Mouse (Mus musculus) heart, postnatal 25 days (tissue): ENCODE measurements around the gene Pou2f3. TPM values are rescaled to one million over a fixed set of nuclear protein-coding genes. Genes with fewer than 3 reads are reported as not detected.
A peak's percentile ranks its signal among the peaks of the same experiment; 100 is the strongest.
"Not testable (repeated sequence)": the region's sequence is repeated elsewhere in the genome, so short reads cannot be mapped to it uniquely, and the experiment has no call there.

Experiments used
- DNase-seq: peaks from one replicate; pipeline ENCODE4 v3.0.0; 2022; ENCODE audit warnings: low spot score
- intact Hi-C: fragments of 180-260 bp; cut with DNase I; formaldehyde crosslinking; loops from one replicate; pipeline ENCODE4 v1.15.1; 2025
- total RNA-seq, 2 experiments: library from RNA; stranded (reverse); gene quantifications; 2 replicates each; pipeline ENCODE4 v1.2.3; 2021

Pou2f3 gene
- total RNA-seq, 2 experiments from 2014 or later, result 0.11 TPM; not detected in 1

GRCm38 (mm10) chr9:43188309-43189020 lies 21.7 kb downstream of the Pou2f3 start:
- no peak for DNase-seq
- intact Hi-C loops, result no loop called here

DNA sequence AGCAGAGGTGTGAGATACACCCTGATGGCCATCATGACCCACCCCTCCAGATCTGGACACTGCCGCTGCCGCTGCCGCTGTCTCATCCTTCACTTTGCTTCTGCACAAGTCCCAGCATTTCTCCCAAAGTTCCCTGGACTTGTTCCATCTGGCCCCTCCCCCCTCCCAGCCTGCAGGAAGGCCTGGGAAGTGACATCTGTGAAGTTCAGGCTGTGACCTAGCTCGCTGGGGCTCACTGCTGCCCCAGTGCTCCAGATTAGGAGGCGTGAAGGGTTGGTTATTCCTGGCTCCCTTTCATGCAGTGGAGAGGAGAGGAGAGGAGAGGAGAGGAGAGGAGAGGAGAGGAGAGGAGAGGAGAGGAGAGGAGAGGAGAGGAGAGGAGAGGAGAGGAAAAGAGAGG lies 30.6 kb downstream of the Pou2f3 start:
- DNase-seq, result no peak
- intact Hi-C loops, result loop anchor here (2.0 kb wide), 1 partner anchor 29 kb away; no protein-coding TSS in a partner anchor

- DNase-seq, result no peak
- intact Hi-C loops, result loop anchor here (2.0 kb wide), 1 partner anchor 27 kb away; no protein-coding TSS in a partner anchor
Observed at GRCm38 (mm10) chr9:43178172-43178571, 32.0 kb downstream of the Pou2f3 start.

GRCm38 (mm10) chr9:43167081-43167480 lies 43.1 kb downstream of the Pou2f3 start:
- intact Hi-C loops, result no loop called here
- no peak for DNase-seq

DNA sequence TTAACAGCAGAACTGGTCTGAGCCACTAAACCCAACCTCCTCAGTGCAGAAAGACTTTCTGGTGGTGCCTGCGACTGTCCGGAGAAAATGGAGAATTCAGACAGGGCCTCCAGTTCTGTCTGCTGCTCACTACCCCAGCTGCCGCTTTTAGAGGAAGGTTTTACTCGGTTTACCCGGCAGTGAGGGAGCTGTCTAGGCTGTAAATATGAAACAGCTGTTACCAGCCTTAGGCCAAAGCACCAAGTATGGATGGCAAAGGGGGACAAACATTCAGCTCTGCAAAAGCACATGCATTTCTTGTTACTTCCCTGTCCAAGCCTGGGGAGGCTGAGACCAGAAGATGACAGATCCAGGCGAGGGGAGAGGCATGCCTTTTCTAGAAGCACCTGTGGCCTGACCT lies 43.8 kb downstream of the Pou2f3 start:
- intact Hi-C loops, result no loop called here

DNA sequence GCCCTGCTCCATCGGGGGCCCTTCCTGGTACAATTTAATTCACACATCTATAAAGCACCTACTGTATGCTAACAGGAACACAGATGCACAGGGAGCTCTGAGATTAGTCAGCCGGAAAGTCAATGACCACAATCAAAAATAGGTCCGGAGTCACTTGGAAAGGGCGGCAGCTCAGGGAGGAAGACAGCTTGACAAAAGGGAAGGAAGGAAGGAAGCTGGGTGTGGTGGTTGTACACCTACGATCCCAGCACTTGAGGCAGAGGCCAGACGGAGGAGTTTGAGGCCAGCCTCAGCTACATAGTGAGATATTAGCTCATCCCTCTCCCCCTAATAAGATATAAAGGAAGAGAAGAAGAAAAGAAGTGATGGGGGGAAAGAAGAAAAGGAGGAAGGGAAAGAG lies 54.2 kb downstream of the Pou2f3 start:
- no peak for DNase-seq
- intact Hi-C loops, result no loop called here

More for the DNA sequence above, 43.8 kb downstream of the Pou2f3 start:
- no peak for DNase-seq

DNA sequence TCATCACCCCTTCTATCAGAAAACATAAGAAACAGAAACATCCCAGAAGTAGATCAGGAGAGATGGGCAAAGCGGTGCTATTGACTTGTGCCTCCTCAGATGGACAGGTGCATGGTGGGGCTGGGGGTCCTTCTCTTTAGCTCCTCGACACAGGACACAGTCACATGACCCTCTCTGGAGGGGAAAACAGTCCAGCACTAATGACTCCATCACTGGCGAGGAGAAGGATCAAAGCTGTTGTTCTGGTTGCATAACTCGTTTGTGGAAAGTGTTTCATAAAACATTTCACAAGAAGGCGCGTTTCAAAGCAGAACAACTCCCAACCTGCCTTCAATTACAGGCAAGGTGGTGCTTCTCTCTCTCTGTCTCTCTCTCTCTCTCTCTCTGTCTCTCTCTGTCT lies 58.4 kb downstream of the Pou2f3 start:
- no peak for DNase-seq
- intact Hi-C loops, result loop anchor here (2.0 kb wide), 1 partner anchor 27 kb away; no protein-coding TSS in a partner anchor

DNA sequence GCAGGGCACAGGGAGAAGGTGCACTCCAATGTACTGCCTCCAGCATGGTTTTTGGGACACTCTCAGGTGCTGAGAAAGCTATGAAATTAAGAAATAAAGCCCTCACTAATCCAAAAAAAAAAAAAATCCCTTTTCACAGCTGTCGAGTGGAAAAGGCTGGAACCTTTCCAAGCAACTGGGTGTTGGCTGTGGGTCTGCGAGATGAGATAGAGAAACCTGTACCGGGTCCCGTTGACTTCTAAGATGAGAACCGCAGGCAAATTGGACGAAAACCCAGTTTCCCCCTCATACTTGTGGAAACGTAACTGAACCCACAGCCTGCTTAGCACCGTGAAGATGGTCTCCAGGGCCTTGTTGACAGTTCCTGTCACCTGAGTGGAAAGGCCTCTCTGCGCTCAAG lies 59.2 kb downstream of the Pou2f3 start:
- intact Hi-C loops, result loop anchor here (2.0 kb wide), 1 partner anchor 28 kb away; no protein-coding TSS in a partner anchor
- no peak for DNase-seq

DNA sequence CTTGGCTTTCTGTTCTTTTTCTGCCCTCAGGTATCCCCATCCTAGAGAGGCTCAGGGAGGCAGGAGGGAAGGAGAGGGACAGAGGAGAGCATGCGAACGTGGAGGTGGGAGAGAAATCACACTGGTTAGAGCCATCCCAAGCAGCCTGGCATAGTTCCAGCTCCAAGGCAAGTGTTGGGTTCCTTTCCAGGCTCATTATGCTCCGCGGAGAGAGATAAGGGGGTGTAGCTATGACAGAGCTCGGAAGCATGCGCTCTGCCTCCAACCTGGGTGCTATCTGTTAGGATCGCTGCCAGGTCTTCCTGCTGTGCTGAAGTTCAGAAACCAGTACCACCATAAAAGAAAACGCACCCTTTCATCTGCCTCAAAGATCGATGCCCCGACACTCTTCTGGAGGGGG lies 60.1 kb downstream of the Pou2f3 start:
- no peak for DNase-seq

GRCm38 (mm10) chr9:43149498-43149897 lies 60.7 kb downstream of the Pou2f3 start:
- intact Hi-C loops, result no loop called here
- no peak for DNase-seq

More for the DNA sequence above, 60.1 kb downstream of the Pou2f3 start:
- intact Hi-C loops, result loop anchor here (2.0 kb wide), 1 partner anchor 29 kb away; no protein-coding TSS in a partner anchor

DNA sequence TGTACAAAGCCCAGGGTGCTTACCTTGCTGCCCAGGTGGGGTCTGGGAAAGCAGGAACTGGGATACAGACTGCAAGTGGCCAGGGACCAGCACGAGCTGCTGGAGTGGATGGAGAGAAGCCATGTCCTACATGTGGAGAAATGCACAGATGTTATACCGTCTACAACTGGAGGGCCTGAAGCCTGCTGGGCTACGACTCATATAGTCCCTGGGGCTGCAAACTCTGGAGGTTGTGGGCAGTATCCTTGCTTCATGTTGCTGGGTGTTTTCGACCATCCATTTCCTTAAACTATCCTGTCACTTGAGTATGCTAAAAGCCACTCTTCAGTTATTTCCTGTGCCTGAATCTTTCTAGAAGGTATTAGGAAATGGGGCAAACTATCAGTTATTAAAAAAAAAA lies 65.0 kb downstream of the Pou2f3 start:
- intact Hi-C loops, result no loop called here
- DNase-seq, result no peak

- no peak for DNase-seq
- intact Hi-C loops, result no loop called here
Observed at GRCm38 (mm10) chr9:43144206-43144810, 65.9 kb downstream of the Pou2f3 start.

- peak; percentile 20 for DNase-seq
- intact Hi-C loops, result loop anchor here (1.0 kb wide), 2 partner anchors 69 to 142 kb away; no protein-coding TSS in a partner anchor
Observed at GRCm38 (mm10) chr9:43141839-43142238, 68.3 kb downstream of the Pou2f3 start.

GRCm38 (mm10) chr9:43133525-43133924 lies 76.6 kb downstream of the Pou2f3 start:
- intact Hi-C loops, result no loop called here
- no peak for DNase-seq

GRCm38 (mm10) chr9:43132380-43132779 lies 77.8 kb downstream of the Pou2f3 start:
- intact Hi-C loops, result no loop called here

GRCm38 (mm10) chr9:43131940-43132339 lies 78.2 kb downstream of the Pou2f3 start:
- intact Hi-C loops, result no loop called here
- DNase-seq, result no peak

More at GRCm38 (mm10) chr9:43132380-43132779, 77.8 kb downstream of the Pou2f3 start:
- DNase-seq, result no peak

DNA sequence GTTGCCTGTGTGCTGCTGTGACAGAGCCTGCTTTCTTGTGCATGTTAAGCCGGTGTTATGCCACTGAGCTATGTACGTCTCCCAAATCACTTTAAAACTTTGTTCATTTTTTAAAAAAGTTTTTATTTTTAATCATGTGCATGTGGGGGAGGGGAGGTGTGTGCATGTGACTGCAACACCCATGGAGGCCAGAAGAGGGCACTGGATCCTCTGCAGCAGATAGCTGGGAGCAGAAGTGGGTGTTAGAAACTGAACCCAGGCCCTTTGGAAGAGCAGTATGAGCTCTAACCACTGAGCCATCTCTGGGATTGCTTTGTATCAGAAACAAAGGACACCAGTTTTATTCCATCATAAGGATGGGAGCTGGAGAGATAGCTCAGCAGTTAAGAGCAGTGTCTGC lies 79.5 kb downstream of the Pou2f3 start:
- intact Hi-C loops, result no loop called here
- no peak for DNase-seq

- intact Hi-C loops, result no loop called here
- peak; percentile 67 for DNase-seq
Observed at GRCm38 (mm10) chr9:43127101-43127787, 82.9 kb downstream of the Pou2f3 start.

DNA sequence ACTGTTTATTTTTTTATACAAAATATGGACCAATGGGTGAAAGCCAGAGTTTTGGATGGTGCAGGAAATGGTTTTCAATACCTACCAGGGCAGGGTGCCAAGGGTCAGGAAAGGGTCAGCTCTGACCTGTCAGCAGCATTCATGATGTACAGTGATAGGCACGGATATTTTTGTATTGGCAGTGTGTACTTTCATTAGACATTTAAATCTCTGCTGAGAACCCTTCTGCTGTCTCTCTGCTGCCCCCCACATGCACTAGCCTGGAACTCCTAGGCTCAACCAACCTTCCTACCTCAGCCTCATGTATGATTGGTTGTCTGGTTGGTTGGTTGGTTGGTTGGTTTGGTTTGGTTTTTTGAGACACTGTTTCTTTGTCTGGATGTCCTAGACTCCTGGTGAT lies 87.8 kb downstream of the Pou2f3 start:
- intact Hi-C loops, result no loop called here
- DNase-seq, result no peak

- intact Hi-C loops, DNase-seq: not testable (repeated sequence)
Observed at GRCm38 (mm10) chr9:43121948-43122347, 88.2 kb downstream of the Pou2f3 start.

DNA sequence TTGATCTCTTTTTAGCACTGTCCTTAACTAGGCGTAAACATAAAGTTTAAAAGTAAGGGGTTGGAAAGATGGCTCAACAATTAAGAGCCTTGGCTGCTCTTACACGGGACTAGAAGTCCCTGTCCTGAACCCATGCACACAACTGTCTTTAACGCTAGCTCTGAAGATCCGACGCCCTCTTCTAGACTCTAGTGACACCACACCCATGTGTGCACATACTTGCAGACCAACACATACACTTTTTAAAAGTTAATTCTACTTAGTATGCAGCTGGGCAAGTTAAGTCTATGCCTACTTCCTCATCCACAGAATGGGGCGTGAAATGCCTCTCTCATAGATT lies 93.2 kb downstream of the Pou2f3 start:
- DNase-seq, result no peak
- intact Hi-C loops, result no loop called here
